Mouse (Mus musculus): ENCODE results near the gene Sult2a5.

Gene Sult2a5

GRCm38 (mm10) chr7:13623667-13624066 lies at the start of gene Sult2a5:
TSS of gene Sult2a5 (plus strand) at chr7:13623967.
- no peak for DNase-seq (ENCODE audit: low spot score)
